Mouse (Mus musculus) ES-Bruce4 (cell line): ENCODE measurements at regions not wholly inside any gene's neighbourhood (a gene's known extent, or its start where the extent isn't known, plus 50 kb on each side); places are given as distances from the start of the nearest gene placed in this dataset.

Experiments
- CTCF ChIP-seq: IDR thresholded peaks from one replicate; pipeline ENCODE4 v1.8.1; 2011; ENCODE audit warnings: low read depth, low read length
- EP300 ChIP-seq: IDR thresholded peaks from 2 replicates; pipeline ENCODE4 v1.6.1; 2011; ENCODE audit warnings: low read depth, low read length; ENCODE audit not compliant: insufficient read depth
- POLR2A ChIP-seq: IDR thresholded peaks from one replicate; pipeline ENCODE4 v1.8.1; 2011; ENCODE audit warnings: low read length; ENCODE audit not compliant: insufficient read depth

DNA sequence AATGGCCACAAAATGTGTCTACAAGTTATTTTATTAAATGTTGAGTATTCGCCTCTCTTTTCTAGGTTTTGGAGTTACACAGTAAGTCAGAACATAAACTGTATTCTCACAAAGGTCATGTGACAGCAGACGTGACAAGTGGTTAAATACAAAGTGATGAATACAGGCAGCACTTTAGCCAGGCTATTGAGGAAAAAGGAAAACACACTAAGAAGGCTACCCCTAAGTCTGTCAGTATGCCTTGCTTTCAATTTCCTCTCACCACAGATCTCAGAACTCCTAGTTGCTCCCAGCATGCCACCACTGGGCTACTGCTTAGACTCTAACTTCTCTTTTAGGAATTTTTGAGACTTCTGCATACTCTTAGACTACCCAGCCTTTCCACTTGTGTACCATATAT, 297.9 kb upstream of the Pex5l start:
- TF ChIP-seq CTCF (no peak), POLR2A (no peak), EP300 (no peak)
